Mouse (Mus musculus) E14TG2a.4 (cell line): ENCODE results near the gene Nim1k.

Experiments
- CTCF ChIP-seq: conservative IDR thresholded peaks from 2 replicates; pipeline ENCODE4 v1.5.1; 2014; ENCODE audit warnings: low read length
- POU5F1 ChIP-seq: IDR thresholded peaks from 2 replicates; pipeline ENCODE4 v1.6.1; 2014; ENCODE audit warnings: low read length, borderline replicate concordance

- TF ChIP-seq CTCF (no peak), POU5F1 (no peak)
These were observed 42.0 kb upstream of the Nim1k start for GRCm38 (mm10) chr13:119797656-119798055.
